Mouse (Mus musculus): ENCODE results near the gene Olfr213. TPM values are rescaled to one million over a fixed set of nuclear protein-coding genes. Genes with fewer than 3 reads are reported as not detected.
"Not testable (repeated sequence)": the region's sequence is repeated elsewhere in the genome, so short reads cannot be mapped to it uniquely, and the experiment has no call there.

The Olfr213 gene
- polyA plus RNA-seq (2015; fragmentation: Nextera tagmentation; extraction: Ambion mirVana) = not detected in 2 replicates

DNA sequence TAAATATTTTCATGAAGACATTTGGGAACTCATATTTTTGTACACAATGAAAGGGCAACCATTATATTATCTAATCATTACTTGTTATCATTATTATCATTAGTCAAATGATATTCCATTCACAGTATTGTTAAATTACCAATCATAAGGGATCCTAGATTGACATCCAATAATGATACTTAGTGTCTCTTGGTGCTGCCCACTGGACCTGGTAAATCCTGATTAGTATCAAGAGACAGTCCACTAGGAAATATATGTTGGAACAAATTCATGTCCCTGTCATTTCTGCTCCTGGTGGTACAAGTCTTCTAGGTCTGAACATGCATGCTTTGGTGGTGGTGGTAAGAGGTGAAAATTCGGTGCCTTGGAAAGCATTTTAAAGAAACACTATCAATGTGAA is at the start of gene Olfr213:
TSS of gene Olfr213 (plus strand) at position 301 of the 400 bp plus-strand sequence.
- no peak within 1 kb of the TSS for H3K4me3 ChIP-seq
- no peaks in the 10 kb centered on the region for H3K9me3 ChIP-seq
- H3K9ac ChIP-seq = no peak within 1 kb of the TSS
- no peak for ATAC-seq (ENCODE audit: low FRiP score, low read depth)
- no peaks in the 10 kb centered on the region for H3K27me3 ChIP-seq
- no peaks in the 10 kb centered on the region for H3K36me3 ChIP-seq
- WGBS = 92% methylated on average over 1 of the region's 1 CpGs
- no peak within 1 kb of the TSS for H3K4me2 ChIP-seq
- H3K4me1 ChIP-seq (replicated peaks) = no peaks in the 10 kb centered on the region
- H3K27ac ChIP-seq (replicated peaks) = no peak within 1 kb of the TSS

GRCm38 (mm10) chr6:116488791-116489190 is 49.5 kb upstream of the Olfr213 start, which contains the start of gene Olfr211:
Olfr211 (plus strand) TSS chr6:116489091.
- no peak for ATAC-seq (ENCODE audit: low FRiP score, low read depth)
- Histone ChIP-seq H3K27ac (replicated peaks) (no peak within 1 kb of the TSS), H3K4me2 (no peak within 1 kb of the TSS), H3K4me3 (no peak within 1 kb of the TSS), H3K27me3 (no peaks in the 10 kb centered on the region), H3K9me3 (no peaks in the 10 kb centered on the region), H3K4me1 (replicated peaks) (no peaks in the 10 kb centered on the region; the same call in 1 of the 2 replicates), H3K9ac (no peak within 1 kb of the TSS), H3K36me3 (no peaks in the 10 kb centered on the region)
- WGBS = 66% methylated on average over 4 of the region's 4 CpGs

- Histone ChIP-seq H3K27ac (replicated peaks) (no peak overlapping the region), H3K27me3 (no peaks in the 10 kb centered on the region), H3K4me3 (no peak overlapping the region), H3K4me2 (no peak overlapping the region), H3K4me1 (replicated peaks) (no peaks in the 10 kb centered on the region; the same call in 1 of the 2 replicates), H3K9ac (no peak overlapping the region), H3K9me3 (no peaks in the 10 kb centered on the region), H3K36me3 (no peaks in the 10 kb centered on the region)
- 88% methylated on average over 5 of the region's 5 CpGs for WGBS
- no peak for ATAC-seq (ENCODE audit: low FRiP score, low read depth)
Measured at GRCm38 (mm10) chr6:116493742-116494141, 44.5 kb upstream of the Olfr213 start.

GRCm38 (mm10) chr6:116495960-116496359 is 42.3 kb upstream of the Olfr213 start:
- Histone ChIP-seq H3K4me1 (replicated peaks) (no peaks in the 10 kb centered on the region), H3K36me3 (no peaks in the 10 kb centered on the region), H3K9me3 (no peaks in the 10 kb centered on the region), H3K27ac (replicated peaks) (no peak overlapping the region), H3K27me3 (no peaks in the 10 kb centered on the region), H3K9ac (no peak overlapping the region), H3K4me3 (no peak overlapping the region), H3K4me2 (no peak overlapping the region)
- no peak for ATAC-seq (ENCODE audit: low FRiP score, low read depth)
- WGBS = 88% methylated on average over 1 of the region's 1 CpGs

GRCm38 (mm10) chr6:116506302-116507003 is 31.8 kb upstream of the Olfr213 start, which contains the start of gene Olfr212:
Olfr212 (plus strand) TSS chr6:116506516.
- H3K4me3 ChIP-seq; H3K4me1 ChIP-seq (replicated peaks); H3K27me3 ChIP-seq; H3K9me3 ChIP-seq; H3K36me3 ChIP-seq; H3K9ac ChIP-seq; H3K27ac ChIP-seq (replicated peaks); ATAC-seq (ENCODE audit: low FRiP score, low read depth); H3K4me2 ChIP-seq: not testable (repeated sequence)
- 92% methylated on average over 20 of the region's 20 CpGs for WGBS

DNA sequence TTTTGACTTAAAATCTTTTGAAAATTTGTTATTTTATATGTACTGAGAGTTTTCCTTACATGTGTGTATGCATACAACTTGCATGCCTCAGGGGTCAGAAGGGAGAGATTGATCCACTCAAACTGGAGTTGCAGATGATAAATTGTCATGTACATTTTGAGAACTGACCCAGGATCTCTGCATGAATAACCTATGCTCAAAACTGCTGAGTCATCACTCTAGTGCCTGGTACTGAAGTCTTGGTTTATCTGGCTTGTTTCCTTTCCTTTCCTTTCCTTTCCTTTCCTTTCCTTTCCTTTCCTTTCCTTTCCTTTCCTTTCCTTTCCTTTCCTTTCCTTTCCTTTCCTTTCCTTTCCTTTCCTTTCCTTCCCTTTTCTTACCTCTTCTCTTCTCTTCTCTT is 23.4 kb upstream of the Olfr213 start:
- H3K27ac ChIP-seq (replicated peaks) = no peak overlapping the region
- no peak overlapping the region for H3K4me3 ChIP-seq
- no peaks in the 10 kb centered on the region for H3K4me1 ChIP-seq (replicated peaks)
- no peak for ATAC-seq (ENCODE audit: low FRiP score, low read depth)
- H3K27me3 ChIP-seq = no peaks in the 10 kb centered on the region
- H3K36me3 ChIP-seq = no peaks in the 10 kb centered on the region
- H3K9ac ChIP-seq = no peak overlapping the region
- no peaks in the 10 kb centered on the region for H3K9me3 ChIP-seq
- no peak overlapping the region for H3K4me2 ChIP-seq

DNA sequence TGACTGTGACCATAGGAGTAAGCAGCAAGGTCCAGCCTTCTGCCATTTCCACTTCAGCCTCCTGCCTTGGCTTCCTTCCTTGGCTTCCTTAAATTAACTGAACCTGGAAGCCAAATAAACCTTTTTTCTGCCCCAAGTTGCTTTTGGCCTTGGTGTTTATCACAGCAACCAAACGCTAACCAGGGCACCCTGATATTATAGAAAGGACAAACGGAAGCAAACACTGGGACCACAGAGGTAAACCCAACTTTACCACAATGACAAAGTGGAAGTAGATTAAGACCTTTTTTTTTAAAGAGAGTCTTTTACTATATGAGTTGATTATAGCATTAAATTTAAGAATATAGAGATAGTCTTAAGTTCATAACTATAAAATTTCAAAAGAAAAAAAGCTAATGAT is 4.2 kb downstream of the Olfr213 start:
- no peak for ATAC-seq (ENCODE audit: low FRiP score, low read depth)
- no peaks in the 10 kb centered on the region for H3K36me3 ChIP-seq
- H3K27ac ChIP-seq (replicated peaks) = no peak overlapping the region
- no peaks in the 10 kb centered on the region for H3K27me3 ChIP-seq
- no peaks in the 10 kb centered on the region for H3K4me1 ChIP-seq (replicated peaks)
- no peak overlapping the region for H3K4me2 ChIP-seq
- WGBS = 95% methylated on average over 2 of the region's 2 CpGs
- no peak overlapping the region for H3K4me3 ChIP-seq
- no peaks in the 10 kb centered on the region for H3K9me3 ChIP-seq
- H3K9ac ChIP-seq = no peak overlapping the region

GRCm38 (mm10) chr6:116550841-116551240 is 12.6 kb downstream of the Olfr213 start, which contains the start of gene Gm5580:
Gm5580 (plus strand) TSS chr6:116551141.
- not testable (repeated sequence) for H3K27me3 ChIP-seq; H3K36me3 ChIP-seq; H3K4me1 ChIP-seq (replicated peaks); H3K27ac ChIP-seq (replicated peaks); H3K9me3 ChIP-seq; ATAC-seq (ENCODE audit: low FRiP score, low read depth); H3K4me3 ChIP-seq; H3K9ac ChIP-seq; H3K4me2 ChIP-seq
- WGBS = 97% methylated on average over 11 of the region's 11 CpGs

GRCm38 (mm10) chr6:116553935-116554334 is 15.7 kb downstream of the Olfr213 start, which contains the start of gene Olfr214:
Olfr214 (plus strand) TSS chr6:116554235.
- Histone ChIP-seq H3K4me1 (replicated peaks) (no peaks in the 10 kb centered on the region), H3K9ac (no peak within 1 kb of the TSS), H3K4me2 (no peak within 1 kb of the TSS), H3K9me3 (no peaks in the 10 kb centered on the region), H3K27me3 (no peaks in the 10 kb centered on the region), H3K36me3 (no peaks in the 10 kb centered on the region), H3K4me3 (no peak within 1 kb of the TSS), H3K27ac (replicated peaks) (no peak within 1 kb of the TSS)
- ATAC-seq (ENCODE audit: low FRiP score, low read depth) = no peak
- WGBS = 63% methylated on average over 1 of the region's 1 CpGs

DNA sequence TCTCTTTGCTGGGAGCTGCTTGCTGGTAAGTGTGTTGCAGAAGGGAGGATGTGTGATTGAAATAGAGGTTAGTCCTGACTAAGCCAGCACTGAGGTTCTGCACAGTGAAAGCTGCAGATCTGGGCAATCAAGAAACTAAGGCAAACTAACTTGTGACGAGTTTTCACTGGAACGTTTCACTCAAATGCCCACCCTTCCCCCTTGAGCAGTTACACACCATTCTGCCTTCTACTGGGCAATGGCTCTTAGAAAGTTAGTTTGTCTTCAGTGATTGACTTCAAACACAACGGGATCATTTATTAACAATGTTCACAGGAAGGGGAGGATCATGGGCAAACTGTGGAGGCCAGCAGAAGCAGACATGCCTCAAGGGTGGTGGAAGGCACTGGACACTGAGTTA is 16.7 kb downstream of the Olfr213 start:
- H3K4me1 ChIP-seq (replicated peaks) = no peaks in the 10 kb centered on the region
- no peaks in the 10 kb centered on the region for H3K9me3 ChIP-seq
- no peaks in the 10 kb centered on the region for H3K27me3 ChIP-seq
- H3K4me3 ChIP-seq = no peak overlapping the region
- 75% methylated on average over 3 of the region's 3 CpGs for WGBS
- no peak for ATAC-seq (ENCODE audit: low FRiP score, low read depth)
- no peak overlapping the region for H3K27ac ChIP-seq (replicated peaks)
- H3K4me2 ChIP-seq = no peak overlapping the region
- no peak overlapping the region for H3K9ac ChIP-seq
- no peaks in the 10 kb centered on the region for H3K36me3 ChIP-seq

DNA sequence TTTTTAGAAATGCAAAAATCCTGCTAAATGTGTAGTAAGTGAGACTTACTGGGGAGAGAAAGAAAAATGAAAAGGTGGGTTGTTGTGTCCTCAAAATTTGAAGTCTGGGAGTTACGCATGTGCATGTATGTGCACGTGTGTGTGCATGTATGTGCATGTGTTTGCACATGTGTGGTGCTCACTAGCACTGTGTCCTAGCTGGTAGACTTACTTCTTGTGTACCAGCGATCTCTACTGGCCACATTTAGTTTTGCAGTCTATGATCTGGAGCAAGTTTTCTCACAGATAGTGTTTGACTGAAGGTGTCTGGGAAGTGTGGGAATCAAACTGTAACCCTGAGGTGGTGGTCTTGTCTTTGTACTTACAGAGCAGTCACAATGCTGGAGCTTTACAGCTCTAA is 31.6 kb downstream of the Olfr213 start:
- ATAC-seq (ENCODE audit: low FRiP score, low read depth) = no peak
- no peaks in the 10 kb centered on the region for H3K4me1 ChIP-seq (replicated peaks)
- no peak overlapping the region for H3K9ac ChIP-seq

DNA sequence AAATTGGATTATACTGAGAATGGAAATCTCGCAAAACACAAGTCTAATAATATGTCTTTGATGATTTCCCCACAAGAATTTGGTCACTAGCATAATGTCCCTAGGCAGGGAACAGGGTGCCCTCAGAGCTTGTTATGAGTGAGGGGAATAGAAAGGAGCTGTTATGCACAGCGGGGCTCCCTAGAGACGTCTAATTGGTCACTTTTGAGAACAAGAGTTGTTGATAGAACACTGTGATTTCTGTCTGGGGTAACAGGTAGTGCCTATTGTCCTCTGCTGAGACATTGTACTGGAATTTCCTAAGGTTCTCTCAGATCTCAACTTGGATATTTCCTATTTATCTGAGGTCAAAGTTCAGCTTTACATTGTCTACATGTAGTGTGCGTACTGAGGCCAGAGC is 45.8 kb downstream of the Olfr213 start, which contains the start of gene Olfr215:
TSS of gene Olfr215 (minus strand) at position 101 of the 400 bp plus-strand sequence.
- Histone ChIP-seq H3K9ac (no peak within 1 kb of the TSS), H3K27me3 (no peaks in the 10 kb centered on the region), H3K9me3 (no peaks in the 10 kb centered on the region), H3K4me1 (replicated peaks) (no peaks in the 10 kb centered on the region), H3K4me3 (no peak within 1 kb of the TSS), H3K36me3 (no peaks in the 10 kb centered on the region), H3K4me2 (no peak within 1 kb of the TSS), H3K27ac (replicated peaks) (no peak within 1 kb of the TSS)
- 65% methylated on average over 4 of the region's 4 CpGs for WGBS
- ATAC-seq (ENCODE audit: low FRiP score, low read depth) = no peak

More for the DNA sequence above, 31.6 kb downstream of the Olfr213 start:
- 25% methylated on average over 3 of the region's 3 CpGs for WGBS
- Histone ChIP-seq H3K4me2 (no peak overlapping the region), H3K27me3 (no peaks in the 10 kb centered on the region), H3K9me3 (no peaks in the 10 kb centered on the region), H3K27ac (replicated peaks) (no peak overlapping the region), H3K36me3 (no peaks in the 10 kb centered on the region), H3K4me3 (no peak overlapping the region)

Measured in hindbrain, embryonic 15.5 days (tissue).